Mouse (Mus musculus) hindbrain, embryonic 16.5 days (tissue): ENCODE measurements around the gene Gm21958. TPM values are rescaled to one million over a fixed set of nuclear protein-coding genes. Genes with fewer than 3 reads are reported as not detected.
"Not testable (repeated sequence)": the region's sequence is repeated elsewhere in the genome, so short reads cannot be mapped to it uniquely, and the experiment has no call there.

Source experiments
- ATAC-seq: fragments of 200-750 bp; cut with Nextera tagmentation; 2 replicates; pipeline ENCODE4 v1.8.0; 2017; ENCODE audit warnings: moderate TSS enrichment, moderate library complexity
- H3K27ac ChIP-seq: fragments of 300-500 bp; sonication (generic); 2 replicates; pipeline ENCODE4 v1.5.1; 2014; ENCODE audit warnings: low read depth, mild to moderate bottlenecking, control low read depth, low read length, moderate library complexity
- H3K27me3 ChIP-seq: fragments of 300-500 bp; sonication (generic); replicated peaks from 2 replicates; pipeline ENCODE4 v1.6.1; 2014; ENCODE audit warnings: low read length; ENCODE audit not compliant: control insufficient read depth, insufficient read depth
- H3K36me3 ChIP-seq: fragments of 300-500 bp; sonication (generic); 2 replicates; pipeline ENCODE4 v1.6.1; 2014; ENCODE audit warnings: mild to moderate bottlenecking, low read length, moderate library complexity, mixed read lengths; ENCODE audit not compliant: control insufficient read depth, insufficient read depth
- H3K4me1 ChIP-seq: fragments of 300-500 bp; sonication (generic); 2 replicates; pipeline ENCODE4 v1.6.1; 2014; ENCODE audit warnings: low read depth, low read length; ENCODE audit not compliant: control insufficient read depth, insufficient read depth
- H3K4me2 ChIP-seq: fragments of 300-500 bp; sonication (generic); 2 replicates; pipeline ENCODE4 v1.6.1; 2014; ENCODE audit warnings: mild to moderate bottlenecking, low read length, control low read depth, moderate library complexity
- H3K4me3 ChIP-seq: fragments of 300-500 bp; sonication (generic); 2 replicates; pipeline ENCODE4 v1.5.1; 2014; ENCODE audit warnings: mild to moderate bottlenecking, low read length, control low read depth, moderate library complexity
- H3K9ac ChIP-seq: fragments of 300-500 bp; sonication (generic); 2 replicates; pipeline ENCODE4 v1.6.1; 2014; ENCODE audit warnings: low read depth, mild to moderate bottlenecking, control low read depth, low read length, moderate library complexity
- H3K9me3 ChIP-seq: fragments of 300-500 bp; sonication (generic); 2 replicates; pipeline ENCODE4 v1.6.1; 2014; ENCODE audit warnings: mild to moderate bottlenecking, low read length, moderate library complexity; ENCODE audit not compliant: control insufficient read depth
- WGBS: fragments of 180-500 bp; shearing (Covaris S2); extraction: QIAGEN DNeasy Blood & Tissue Kit; methylation state at CpG from one replicate; pipeline ENCODE4 v1.1.7; 2014; 5-methylcytosine and 5-hydroxymethylcytosine counted together
- polyA plus RNA-seq: library from polyadenylated mRNA; unstranded; fragments of >200 nt; fragmentation: Nextera tagmentation; extraction: Ambion mirVana; gene quantifications from 2 replicates; pipeline ENCODE4 v1.2.1, GENCODE M21; 2015

Gene Gm21958
- polyA plus RNA-seq, 1 experiment from 2014 or later = 0.43 TPM

GRCm38 (mm10) chr3:54727588-54727987, 13.4 kb upstream of the Gm21958 start:
- no peak overlapping the region for H3K27ac ChIP-seq
- no peak overlapping the region for H3K9ac ChIP-seq
- no peak overlapping the region for H3K4me3 ChIP-seq
- WGBS = 100% methylated on average over 2 of the region's 2 CpGs
- no peak for ATAC-seq
- H3K36me3 ChIP-seq = peaks cover 27% of the 10 kb centered on the region
- no peak overlapping the region for H3K4me2 ChIP-seq
- H3K4me1 ChIP-seq = no peaks in the 10 kb centered on the region
- H3K27me3 ChIP-seq = no peaks in the 10 kb centered on the region
- no peaks in the 10 kb centered on the region for H3K9me3 ChIP-seq

- H3K4me2 ChIP-seq = no peak overlapping the region
- H3K4me3 ChIP-seq = no peak overlapping the region
- 95% methylated on average over 2 of the region's 2 CpGs for WGBS
- H3K9ac ChIP-seq = no peak overlapping the region
- no peak for ATAC-seq
- H3K27me3 ChIP-seq = no peaks in the 10 kb centered on the region
- no peak overlapping the region for H3K27ac ChIP-seq
- H3K9me3 ChIP-seq = no peaks in the 10 kb centered on the region
- H3K36me3 ChIP-seq = peaks cover 17% of the 10 kb centered on the region
- H3K4me1 ChIP-seq = no peaks in the 10 kb centered on the region
Measured at GRCm38 (mm10) chr3:54725344-54725743, 11.2 kb upstream of the Gm21958 start.

GRCm38 (mm10) chr3:54723741-54724500, 9.8 kb upstream of the Gm21958 start:
- Histone ChIP-seq H3K4me3 (no peak overlapping the region), H3K36me3 (peaks cover 9% of the 10 kb centered on the region), H3K27ac (no peak overlapping the region), H3K4me1 (no peaks in the 10 kb centered on the region), H3K27me3 (no peaks in the 10 kb centered on the region), H3K9ac (no peak overlapping the region), H3K4me2 (no peak overlapping the region), H3K9me3 (no peaks in the 10 kb centered on the region)
- 82% methylated on average over 10 of the region's 10 CpGs for WGBS
- ATAC-seq = no peak

GRCm38 (mm10) chr3:54718947-54719346, 4.8 kb upstream of the Gm21958 start:
- 54% methylated on average over 3 of the region's 3 CpGs for WGBS
- Histone ChIP-seq H3K4me1 (no peaks in the 10 kb centered on the region), H3K9me3 (no peaks in the 10 kb centered on the region), H3K4me2 (no peak overlapping the region), H3K36me3 (peaks cover 31% of the 10 kb centered on the region), H3K27me3 (no peaks in the 10 kb centered on the region), H3K9ac (no peak overlapping the region), H3K27ac (no peak overlapping the region), H3K4me3 (no peak overlapping the region)
- ATAC-seq = no peak

- ATAC-seq = peak; percentile 63; the same call in 1 of the 2 replicates
- Histone ChIP-seq H3K4me3 (no peak overlapping the region), H3K27me3 (no peaks in the 10 kb centered on the region), H3K9me3 (no peaks in the 10 kb centered on the region), H3K4me2 (no peak overlapping the region), H3K4me1 (no peaks in the 10 kb centered on the region), H3K9ac (no peak overlapping the region), H3K27ac (no peak overlapping the region), H3K36me3 (peaks cover 31% of the 10 kb centered on the region)
- 68% methylated on average over 6 of the region's 6 CpGs for WGBS
Measured at GRCm38 (mm10) chr3:54717348-54717747, 3.2 kb upstream of the Gm21958 start.

- Histone ChIP-seq H3K36me3 (peaks cover 45% of the 10 kb centered on the region), H3K9ac (no peak overlapping the region)
- WGBS = 94% methylated on average over 6 of the region's 6 CpGs
Measured at GRCm38 (mm10) chr3:54715461-54715860, 1.3 kb upstream of the Gm21958 start.

GRCm38 (mm10) chr3:54708972-54709371, 5.2 kb downstream of the Gm21958 start:
- H3K4me3 ChIP-seq = no peak overlapping the region
- peaks cover 28% of the 10 kb centered on the region for H3K36me3 ChIP-seq
- ATAC-seq = no peak
- no peaks in the 10 kb centered on the region for H3K4me1 ChIP-seq
- no peaks in the 10 kb centered on the region for H3K9me3 ChIP-seq
- H3K27me3 ChIP-seq = no peaks in the 10 kb centered on the region
- 93% methylated on average over 9 of the region's 9 CpGs for WGBS
- no peak overlapping the region for H3K9ac ChIP-seq
- H3K27ac ChIP-seq = no peak overlapping the region
- no peak overlapping the region for H3K4me2 ChIP-seq

More at GRCm38 (mm10) chr3:54715461-54715860, 1.3 kb upstream of the Gm21958 start:
- no peak overlapping the region for H3K4me3 ChIP-seq
- H3K4me2 ChIP-seq = no peak overlapping the region
- H3K9me3 ChIP-seq = no peaks in the 10 kb centered on the region
- H3K4me1 ChIP-seq = no peaks in the 10 kb centered on the region
- ATAC-seq = no peak
- H3K27me3 ChIP-seq = no peaks in the 10 kb centered on the region
- H3K27ac ChIP-seq = no peak overlapping the region

- not testable (repeated sequence) for H3K4me1 ChIP-seq, H3K9me3 ChIP-seq, H3K9ac ChIP-seq, H3K27me3 ChIP-seq, H3K4me3 ChIP-seq, ATAC-seq, H3K4me2 ChIP-seq, H3K27ac ChIP-seq
- WGBS = 96% methylated on average over 8 of the region's 8 CpGs
- H3K36me3 ChIP-seq = peaks cover 15% of the 10 kb centered on the region
Measured at GRCm38 (mm10) chr3:54704106-54704505, 10.0 kb downstream of the Gm21958 start.

GRCm38 (mm10) chr3:54699759-54700301, 14.3 kb downstream of the Gm21958 start:
- WGBS = 89% methylated on average over 5 of the region's 5 CpGs
- Histone ChIP-seq H3K27ac (no peak overlapping the region), H3K9me3 (no peaks in the 10 kb centered on the region), H3K9ac (no peak overlapping the region), H3K4me1 (no peaks in the 10 kb centered on the region), H3K36me3 (peaks cover 13% of the 10 kb centered on the region), H3K4me3 (no peak overlapping the region), H3K27me3 (no peaks in the 10 kb centered on the region), H3K4me2 (no peak overlapping the region)
- ATAC-seq = no peak
